Mouse (Mus musculus) frontal cortex, postnatal 25 days (tissue): ENCODE results near the gene Numa1.
"Not testable (repeated sequence)": the region's sequence is repeated elsewhere in the genome, so short reads cannot be mapped to it uniquely, and the experiment has no call there.

Experiments used
- DNase-seq, 2 experiments: peaks; one replicate each; pipeline ENCODE4 v3.0.0; 2022; ENCODE audit warnings: low spot score in 2 of 2

Gene Numa1

GRCm38 (mm10) chr7:101933751-101934240 lies at the start of gene Numa1, which contains the start of gene Lrrc51:
Numa1 (plus strand) TSS chr7:101934111.
Lrrc51 (minus strand) TSS chr7:101933895.
- DNase-seq = peak; percentile 90 to 93

GRCm38 (mm10) chr7:101884160-101884559 lies 49.8 kb upstream of the Numa1 start:
- no peak for DNase-seq

- DNase-seq = no peak
Measured at GRCm38 (mm10) chr7:101886274-101886673, 47.6 kb upstream of the Numa1 start.

DNA sequence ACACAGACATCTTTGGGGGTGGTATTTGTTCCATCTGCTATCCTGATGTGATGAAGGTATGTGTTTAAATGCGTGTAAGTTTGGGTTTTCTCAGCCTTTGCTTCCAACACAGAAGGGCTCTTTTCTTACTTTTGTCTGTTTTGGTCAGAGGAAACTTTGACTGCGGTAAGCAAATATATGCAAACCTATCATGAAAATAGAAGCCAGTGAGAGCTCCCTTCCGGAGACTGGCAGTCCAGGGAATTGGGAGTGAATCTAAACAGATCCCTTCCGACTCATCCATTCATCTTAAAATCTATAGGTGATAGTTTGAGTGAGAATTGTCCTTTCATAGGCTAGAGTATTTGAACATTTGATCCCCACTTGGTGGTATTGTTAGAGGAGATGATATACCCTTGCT lies 45.5 kb upstream of the Numa1 start:
- no peak for DNase-seq

- no peak for DNase-seq
Measured at GRCm38 (mm10) chr7:101895695-101896094, 38.2 kb upstream of the Numa1 start.

DNA sequence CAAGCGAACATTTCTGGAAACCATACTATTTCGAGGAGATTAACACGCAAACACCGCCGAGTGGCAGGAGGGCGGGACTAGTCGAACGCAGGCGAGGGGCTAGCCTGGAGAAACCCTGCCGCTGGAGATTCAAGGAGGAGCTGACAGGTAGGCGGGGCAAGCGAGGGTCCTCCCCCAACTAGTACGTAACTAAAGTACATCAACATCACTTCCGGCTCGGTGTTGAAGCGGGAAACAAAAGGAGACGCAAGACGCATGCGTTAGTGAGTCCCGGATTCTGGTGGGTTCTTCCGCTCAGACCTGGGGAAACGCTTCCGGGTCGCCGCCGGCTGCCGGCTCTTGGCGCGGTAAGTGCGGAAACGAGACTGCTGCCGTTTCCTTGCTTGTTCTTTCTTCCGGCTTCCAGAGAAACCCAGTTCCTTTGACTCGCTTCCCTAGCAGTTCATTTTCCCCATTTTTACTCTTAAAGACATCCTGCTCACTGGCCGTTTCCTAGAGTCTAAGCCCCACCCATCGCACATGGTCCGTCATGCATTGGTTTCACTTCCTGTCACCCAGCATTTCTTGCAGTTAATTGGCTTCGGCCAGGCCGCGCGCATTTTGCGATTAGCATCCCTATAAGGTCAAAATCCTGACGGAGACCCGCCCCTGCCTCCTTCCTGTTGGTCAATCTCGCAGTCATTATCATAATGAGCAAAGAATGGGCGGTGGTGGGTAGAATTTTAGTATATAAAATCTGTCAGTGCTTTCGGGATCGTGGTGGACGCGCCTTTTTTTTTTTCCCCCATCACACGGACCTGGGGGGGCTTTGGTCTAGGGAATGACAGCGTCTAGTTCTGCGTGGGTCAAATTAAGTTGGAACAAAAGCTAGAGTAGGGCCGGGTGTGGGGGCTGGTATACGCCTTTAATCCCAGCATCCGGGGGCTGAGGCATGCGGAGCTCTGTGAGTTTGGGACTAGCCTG lies 37.5 kb upstream of the Numa1 start:
- peak; percentile 92 to 95 for DNase-seq

- DNase-seq = no peak
Measured at GRCm38 (mm10) chr7:101900331-101901097, 33.4 kb upstream of the Numa1 start.

DNA sequence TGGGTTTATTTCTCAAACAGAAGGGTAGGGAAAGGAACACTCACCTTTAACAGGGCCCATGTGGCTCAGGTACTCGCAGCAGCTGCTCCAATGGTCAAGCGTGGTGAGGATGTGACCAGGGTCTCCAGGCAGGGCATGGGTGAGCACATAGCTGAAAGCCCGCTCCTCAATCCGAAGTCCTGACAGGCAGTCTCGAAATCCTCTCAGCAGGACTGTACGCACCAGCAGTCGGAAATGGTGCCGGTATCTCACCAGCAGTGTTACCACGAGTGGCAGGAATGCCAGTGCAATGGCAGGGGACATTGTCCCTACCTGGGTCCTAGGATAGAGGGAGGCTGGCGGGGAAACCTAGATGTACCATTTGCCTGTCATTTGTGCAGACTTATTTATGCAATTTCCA lies 31.9 kb upstream of the Numa1 start:
- DNase-seq = no peak

GRCm38 (mm10) chr7:101902846-101903245 lies 31.1 kb upstream of the Numa1 start:
- DNase-seq = no peak

DNA sequence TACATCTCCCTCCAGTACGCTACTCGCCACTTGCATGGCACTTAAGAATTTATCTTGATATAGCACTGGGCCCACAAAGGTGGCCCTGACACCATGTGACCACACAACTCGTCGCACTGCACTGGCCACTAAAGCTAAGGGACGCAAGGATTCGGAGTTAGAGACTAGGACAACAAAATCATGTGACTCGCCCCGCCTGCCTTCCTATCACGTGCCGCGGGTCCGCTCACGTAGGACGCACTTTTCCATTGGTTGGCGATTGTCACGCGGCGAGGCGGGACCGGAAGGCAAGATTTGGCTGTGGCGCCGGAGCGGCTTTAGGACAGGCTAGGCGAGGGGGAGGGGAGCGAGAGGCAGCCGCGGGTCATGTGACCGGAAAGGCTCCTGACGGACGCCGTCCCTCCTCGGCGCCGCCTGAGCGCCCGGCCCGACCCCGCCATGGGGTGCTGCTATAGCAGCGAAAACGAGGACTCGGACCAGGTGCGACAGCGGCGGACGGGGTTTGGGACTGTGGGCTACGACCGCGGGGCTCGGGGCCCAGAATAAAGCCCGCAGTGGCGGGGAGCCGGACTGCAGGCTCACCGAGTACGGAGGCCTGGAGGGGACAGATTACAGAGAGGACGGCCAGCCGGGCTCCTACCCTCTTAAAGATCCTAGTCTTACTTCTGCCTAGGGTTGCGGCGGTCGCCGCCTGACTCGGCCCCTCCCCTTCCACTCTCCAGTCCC lies 28.2 kb upstream of the Numa1 start, which contains the start of gene Lamtor1:
Gene Lamtor1 (plus strand): TSS at position 344 of the 726 bp plus-strand sequence.
- DNase-seq = peak; percentile 99

DNA sequence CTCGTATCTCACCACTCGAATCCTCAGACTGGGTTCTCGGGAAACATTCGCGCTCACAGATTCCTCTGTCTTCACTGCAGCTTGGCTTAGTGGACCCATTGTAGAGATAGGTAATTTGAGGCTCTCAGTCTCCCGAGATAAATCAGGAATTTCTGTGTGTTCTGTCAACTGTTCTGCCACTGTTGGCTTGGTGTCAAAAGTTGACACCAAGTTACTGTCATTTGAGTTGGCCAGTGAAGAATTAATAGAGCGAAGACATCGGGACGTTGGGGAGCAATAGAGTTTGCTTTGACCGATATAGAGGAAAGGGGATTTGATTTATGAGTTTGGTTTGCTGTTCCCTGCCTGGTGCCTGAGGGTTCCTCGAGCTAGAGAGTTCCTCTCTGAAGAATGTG lies 27.6 kb upstream of the Numa1 start, which contains the start of gene Tomt:
Gene Tomt (minus strand): TSS at position 73 of the 395 bp plus-strand sequence.
- DNase-seq = no peak

DNA sequence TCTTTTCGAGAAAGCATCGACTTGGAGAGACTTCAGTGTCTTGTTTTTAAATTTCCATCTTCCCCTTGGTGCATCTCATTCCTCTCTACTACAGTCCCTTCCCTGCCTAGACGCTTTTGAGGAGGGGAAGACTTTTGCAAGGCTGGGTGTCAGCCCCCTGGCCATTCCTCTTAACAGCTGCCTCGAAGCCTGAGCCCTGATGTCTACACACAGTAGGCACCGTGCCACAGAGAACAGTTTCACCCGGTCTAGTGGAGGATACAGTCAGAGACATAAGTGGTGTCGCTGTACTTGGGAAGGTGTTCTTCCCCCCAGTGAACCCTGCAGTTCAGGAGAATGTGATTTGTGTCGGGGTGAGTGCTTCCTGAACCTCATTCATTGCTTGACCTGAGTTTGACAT lies 27.2 kb upstream of the Numa1 start:
- no peak for DNase-seq

GRCm38 (mm10) chr7:101908367-101908766 lies 25.5 kb upstream of the Numa1 start:
- no peak for DNase-seq

- DNase-seq = no peak
Measured at GRCm38 (mm10) chr7:101910138-101910537, 23.8 kb upstream of the Numa1 start.

- no peak for DNase-seq
Measured at GRCm38 (mm10) chr7:101911982-101912381, 21.9 kb upstream of the Numa1 start.

- peak; percentile 39 to 57 for DNase-seq
Measured at GRCm38 (mm10) chr7:101918071-101918470, 15.8 kb upstream of the Numa1 start.

GRCm38 (mm10) chr7:101925892-101926291 lies 8.0 kb upstream of the Numa1 start:
- not testable (repeated sequence) for DNase-seq

- DNase-seq = no peak
Measured at GRCm38 (mm10) chr7:101928093-101928492, 5.8 kb upstream of the Numa1 start.

DNA sequence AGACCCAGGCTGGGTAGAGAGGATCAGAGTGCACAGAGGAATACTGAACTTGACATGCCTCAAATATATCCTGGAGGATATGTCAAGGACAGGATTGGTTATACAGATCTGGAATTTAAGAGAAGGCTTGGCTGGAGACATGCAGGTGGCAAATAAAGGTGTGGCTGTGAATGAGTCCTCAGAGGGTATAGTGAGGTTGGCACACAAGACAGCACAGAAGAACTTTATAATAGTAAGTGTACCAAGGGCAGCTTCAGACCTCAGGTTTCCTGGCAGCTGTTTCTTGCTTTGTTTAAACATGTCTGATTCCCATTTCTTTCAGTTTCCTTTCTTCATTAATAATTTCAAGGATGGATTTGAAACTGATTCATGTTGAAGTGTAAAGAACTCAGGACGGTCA lies 1.4 kb upstream of the Numa1 start:
- no peak for DNase-seq

- DNase-seq = no peak
Measured at GRCm38 (mm10) chr7:101933300-101933699, 611 bp upstream of the Numa1 start.

GRCm38 (mm10) chr7:101935957-101936356 lies 2.0 kb downstream of the Numa1 start:
- no peak for DNase-seq

GRCm38 (mm10) chr7:101936996-101937395 lies 3.1 kb downstream of the Numa1 start:
- no peak for DNase-seq
